Mouse (Mus musculus) adrenal gland, postnatal 10 days (tissue): Measurements from ENCODE around the gene Ptgis. TPM values are rescaled to one million over a fixed set of nuclear protein-coding genes. Genes with fewer than 3 reads are reported as not detected.
A peak's percentile ranks its signal among the peaks of the same experiment; 100 is the strongest.

Source experiments
- DNase-seq: peaks from one replicate; pipeline ENCODE4 v3.0.0; 2021; ENCODE audit warnings: mixed read lengths
- total RNA-seq, 2 experiments: library from RNA; stranded (reverse); gene quantifications; 2 replicates each; pipeline ENCODE4 v1.2.3; 2021

The Ptgis gene
- total RNA-seq, 2 experiments from 2014 or later = 18.7 to 23.3 TPM

DNA sequence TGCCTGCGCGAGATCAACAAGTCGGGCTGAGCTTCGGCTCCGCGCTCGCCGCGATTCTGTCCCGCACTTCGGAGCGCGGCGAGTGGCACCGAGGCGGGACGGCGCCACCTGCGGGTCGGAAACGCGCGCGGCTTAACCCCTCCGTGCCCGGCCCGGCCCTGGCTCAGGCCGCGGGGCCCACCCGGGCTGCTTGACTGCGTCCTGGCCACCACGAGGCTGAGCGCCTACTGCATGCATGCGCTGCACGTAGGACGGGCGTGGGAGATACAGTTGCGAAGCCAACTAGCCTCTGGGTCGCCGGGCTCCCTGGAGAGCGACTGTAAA lies 50.4 kb downstream of the Ptgis start, which contains the start of gene Kcnb1:
Gene Kcnb1 (minus strand): TSS at position 80 of the 324 bp plus-strand sequence.
- peak; percentile 89 for DNase-seq

DNA sequence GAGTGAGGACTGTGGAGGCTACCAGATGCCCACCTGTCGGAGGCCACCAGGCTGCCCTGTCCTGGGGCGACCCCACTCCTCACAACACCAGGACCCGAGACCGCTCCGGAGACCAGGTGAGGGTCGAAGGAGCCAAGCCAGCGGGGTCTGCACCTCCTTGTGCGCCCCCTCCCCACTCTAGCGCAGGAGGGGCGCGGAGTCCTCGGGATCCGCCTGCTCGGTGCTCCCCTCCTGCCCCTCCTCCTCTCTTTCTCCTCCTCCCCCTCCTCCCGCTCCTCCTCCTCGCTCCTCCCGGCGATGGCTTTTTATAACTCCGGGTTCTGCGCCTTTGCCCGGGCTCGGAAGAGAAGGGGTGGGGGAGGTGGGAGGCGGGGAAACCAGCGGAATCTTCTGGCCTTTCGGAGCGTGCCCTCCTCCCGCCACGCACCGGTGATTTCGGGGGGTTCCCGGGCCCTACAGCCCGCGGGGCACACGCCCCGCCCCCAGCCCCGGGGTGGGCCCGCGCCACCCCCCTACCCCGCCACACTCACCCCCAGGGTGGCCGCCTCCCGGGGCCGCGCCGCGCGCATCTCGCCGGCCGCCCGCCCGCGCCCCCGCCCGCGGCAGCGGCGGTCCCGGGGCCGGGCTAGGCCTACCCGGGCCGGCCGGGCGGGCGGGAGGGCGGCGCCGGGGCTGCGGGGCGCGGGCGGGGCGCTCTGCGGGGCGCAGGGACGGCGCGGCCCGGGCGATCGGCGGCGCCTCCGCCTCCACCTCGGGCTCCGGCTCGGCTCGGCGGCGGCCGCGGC lies 50.9 kb downstream of the Ptgis start:
- peak; percentile 52 for DNase-seq

DNA sequence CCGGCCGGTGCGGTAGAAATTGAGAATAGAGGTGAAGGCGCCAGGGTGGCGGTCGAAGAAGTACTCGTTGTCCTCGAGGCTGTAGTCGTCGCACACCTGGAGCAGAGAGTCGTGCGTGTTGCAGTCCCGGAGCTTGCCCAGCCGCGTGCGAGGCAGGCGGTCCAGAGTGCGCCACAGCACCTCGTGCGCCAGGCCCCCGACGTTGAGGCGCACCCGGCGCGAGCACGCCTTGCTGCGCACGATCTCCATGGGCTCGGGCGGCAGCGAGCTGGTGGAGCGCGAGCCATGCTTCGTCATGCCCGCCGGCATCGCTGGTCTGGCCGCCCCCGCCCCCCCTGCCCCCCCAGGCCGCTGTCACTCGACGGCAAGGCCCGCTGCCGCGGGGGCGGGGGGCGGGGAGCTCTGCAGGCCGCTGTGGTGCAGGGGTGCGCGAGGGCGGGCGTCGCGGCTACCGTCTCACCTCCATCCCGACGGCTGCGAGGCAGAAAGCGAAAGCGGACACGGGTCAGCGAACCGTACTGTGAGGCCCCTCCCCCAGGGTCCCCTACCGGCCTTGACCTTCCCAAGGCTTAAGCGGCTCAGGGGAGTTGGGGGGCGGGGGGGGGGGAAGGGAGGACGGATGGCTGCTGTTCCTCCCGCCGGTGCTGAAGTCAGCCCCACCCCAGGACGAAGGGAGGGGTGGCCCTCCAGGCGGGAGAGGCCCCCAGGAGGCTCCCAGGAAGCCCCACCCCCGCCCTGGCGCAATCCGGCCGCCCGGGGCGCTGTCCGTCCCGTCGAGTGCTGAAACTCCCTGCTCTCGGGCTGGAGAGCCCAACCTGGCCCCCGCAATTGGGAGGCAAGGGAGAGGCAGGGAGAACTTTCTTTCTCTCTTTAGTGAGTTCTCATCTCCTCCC lies 51.8 kb downstream of the Ptgis start:
- DNase-seq = peak; percentile 96

DNA sequence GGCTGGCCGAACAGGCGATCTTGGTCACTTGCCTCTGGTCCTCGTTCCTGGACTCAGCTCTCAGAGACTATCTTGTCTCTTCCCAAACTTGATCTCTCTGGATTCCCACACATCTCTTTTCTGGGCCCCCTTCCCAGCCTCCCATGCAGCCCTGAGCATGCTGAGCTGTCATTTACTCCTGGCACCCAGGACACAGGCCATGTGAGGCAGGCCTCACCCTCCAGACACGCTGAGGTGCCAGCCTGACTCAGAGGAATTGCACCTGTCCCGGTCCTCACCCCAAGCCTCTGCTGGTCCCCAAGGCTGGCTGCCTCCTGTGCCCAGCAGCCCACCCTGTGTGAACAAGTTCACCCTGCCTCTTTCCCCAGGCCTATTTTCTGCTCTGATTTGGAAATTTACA lies 53.3 kb downstream of the Ptgis start:
- no peak for DNase-seq

DNA sequence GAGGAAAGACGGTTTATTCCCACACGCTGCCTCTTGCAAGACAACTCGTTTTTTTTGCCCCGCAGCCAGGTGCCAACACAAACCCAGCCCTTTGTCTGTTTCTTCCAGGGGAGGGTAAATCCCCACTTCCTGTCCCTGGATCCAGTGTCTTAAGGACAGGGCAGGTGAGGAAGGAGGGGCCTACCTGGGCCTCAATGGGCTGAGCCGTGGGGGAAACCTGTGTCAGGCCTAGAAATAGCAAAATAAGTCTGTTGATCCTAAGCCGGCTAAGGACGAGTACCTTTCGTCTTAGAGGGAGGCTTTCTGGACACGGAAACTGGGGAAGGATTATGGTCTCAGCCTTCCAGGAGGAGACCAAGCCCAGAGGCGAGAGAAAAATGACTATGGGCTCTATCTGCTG lies 53.9 kb downstream of the Ptgis start:
- DNase-seq = no peak

DNA sequence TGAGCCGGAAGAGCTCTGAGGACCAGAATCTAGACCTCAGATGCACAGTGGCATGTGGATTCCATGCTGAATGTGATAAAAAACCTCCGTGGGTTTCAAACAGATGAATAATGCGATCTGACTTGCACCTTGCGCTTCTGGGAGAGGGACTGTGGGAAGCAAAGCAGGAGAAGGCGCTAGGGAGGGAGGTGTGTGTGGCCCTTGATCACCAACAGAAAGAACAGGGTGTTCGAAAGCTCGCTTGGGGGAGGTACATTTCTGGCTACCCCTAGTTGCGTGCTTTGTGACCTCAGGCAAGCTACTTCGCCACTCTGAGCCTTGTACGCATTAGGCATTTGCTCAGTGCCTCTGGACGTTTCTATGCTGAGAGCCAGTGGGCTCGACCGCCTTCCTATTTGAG lies 54.4 kb downstream of the Ptgis start:
- DNase-seq = no peak

DNA sequence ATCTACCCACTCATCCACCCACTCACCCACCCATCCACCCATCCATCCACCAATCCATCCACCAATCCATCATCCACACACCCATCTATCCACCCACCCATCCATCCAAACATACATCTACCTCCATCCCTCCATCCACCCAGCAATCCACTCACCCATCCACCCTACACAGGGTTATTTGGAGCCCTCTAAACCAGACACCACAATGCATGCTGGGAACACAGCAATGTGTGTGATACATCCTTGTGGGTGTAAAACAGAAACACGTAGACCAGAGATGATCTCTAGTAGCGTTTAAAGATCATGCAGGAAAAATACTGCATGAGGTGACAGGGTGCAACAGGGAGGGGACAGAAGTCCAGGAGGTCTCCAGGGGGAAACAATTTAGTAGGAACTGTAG lies 55.0 kb downstream of the Ptgis start:
- no peak for DNase-seq

DNA sequence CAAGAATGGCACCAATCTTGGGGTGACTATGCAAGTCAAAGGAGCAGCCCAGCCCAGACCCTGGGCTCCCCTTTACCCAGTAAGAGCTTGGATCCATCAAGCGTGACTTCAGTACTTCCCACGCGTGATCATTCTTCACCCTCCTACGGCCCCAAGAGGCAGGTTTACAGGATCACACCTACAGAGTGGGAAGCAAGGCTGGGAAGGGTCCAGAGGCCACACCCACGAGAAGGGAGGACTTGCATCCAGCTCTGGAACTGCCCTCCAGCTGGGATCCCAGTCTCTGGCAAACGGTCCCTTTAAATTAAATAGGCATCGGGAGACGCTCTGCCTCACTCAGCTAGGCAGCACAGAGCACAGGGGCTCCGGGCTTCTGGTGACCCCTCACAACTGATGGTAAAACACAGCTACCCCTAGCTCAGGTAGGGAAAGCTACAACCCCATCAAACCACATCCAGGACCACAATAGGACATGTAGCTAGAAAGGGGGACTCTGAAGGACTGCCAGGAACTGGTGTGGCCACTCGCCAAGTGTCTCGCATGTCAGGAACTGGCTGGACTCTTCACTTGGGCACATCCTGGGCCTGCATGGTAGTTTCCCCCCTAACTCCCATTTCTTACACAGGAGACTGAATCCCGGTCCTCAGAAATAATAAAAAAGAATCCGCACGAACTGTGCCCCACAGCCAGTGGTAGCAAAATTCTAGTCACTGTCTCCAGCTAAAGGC lies 58.6 kb downstream of the Ptgis start:
- no peak for DNase-seq

DNA sequence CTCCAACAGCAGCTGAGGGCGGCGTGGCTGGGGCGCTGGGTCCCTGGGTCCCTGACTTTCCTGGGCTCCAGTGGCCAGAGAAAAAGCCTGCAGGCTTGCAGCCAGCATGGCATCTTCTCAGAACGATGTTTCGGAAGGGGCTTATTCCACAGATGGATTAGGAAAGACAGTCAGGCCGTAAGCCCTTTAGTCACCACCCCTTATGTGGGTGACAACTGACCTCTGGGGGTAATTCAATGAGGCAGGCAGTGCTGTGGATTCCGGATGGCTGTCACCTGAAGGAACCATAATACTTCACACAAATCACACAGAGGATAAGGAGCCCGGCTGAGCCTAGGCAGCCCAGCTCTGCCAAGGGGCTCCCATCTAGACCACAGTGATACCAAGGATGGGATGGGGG lies 59.3 kb downstream of the Ptgis start:
- DNase-seq = no peak

DNA sequence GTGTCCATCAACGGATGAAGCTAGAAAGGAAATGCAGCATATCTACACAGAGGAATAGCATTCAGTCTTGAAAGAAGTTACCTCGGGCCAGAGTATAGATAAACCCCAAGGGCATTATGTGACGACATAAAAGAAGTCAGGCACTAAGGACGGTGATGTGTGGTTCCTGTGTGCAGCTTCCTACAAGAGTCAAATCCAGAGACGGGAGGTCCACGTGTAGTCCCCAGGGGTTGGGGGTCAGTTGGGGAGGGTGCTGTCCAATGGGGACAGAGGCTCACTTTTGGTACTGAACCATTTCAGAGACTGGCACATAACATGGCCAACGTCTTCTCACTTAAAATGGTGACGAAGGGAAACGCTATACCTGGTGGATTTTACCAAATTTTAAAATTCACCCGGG lies 61.1 kb downstream of the Ptgis start:
- no peak for DNase-seq

DNA sequence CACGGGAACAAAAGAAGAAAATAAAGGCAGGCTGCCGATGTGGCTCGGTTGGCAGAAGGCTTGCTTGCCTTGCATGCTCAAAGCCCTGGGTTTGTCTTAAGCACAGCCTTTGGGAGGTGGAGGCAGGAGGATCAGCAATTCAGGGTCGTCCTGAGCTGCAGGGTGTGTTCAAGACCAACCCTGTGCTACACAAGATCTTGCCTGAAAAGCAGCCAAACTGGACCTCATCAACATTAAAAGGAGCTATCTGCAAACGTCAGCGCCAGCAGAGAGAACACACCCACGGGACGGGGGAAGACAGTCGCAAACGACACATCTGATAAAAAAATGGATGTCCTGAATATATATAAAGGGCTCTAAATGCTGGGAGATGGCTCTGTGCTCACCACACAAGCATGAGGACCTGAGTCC lies 63.2 kb downstream of the Ptgis start:
- DNase-seq = no peak

DNA sequence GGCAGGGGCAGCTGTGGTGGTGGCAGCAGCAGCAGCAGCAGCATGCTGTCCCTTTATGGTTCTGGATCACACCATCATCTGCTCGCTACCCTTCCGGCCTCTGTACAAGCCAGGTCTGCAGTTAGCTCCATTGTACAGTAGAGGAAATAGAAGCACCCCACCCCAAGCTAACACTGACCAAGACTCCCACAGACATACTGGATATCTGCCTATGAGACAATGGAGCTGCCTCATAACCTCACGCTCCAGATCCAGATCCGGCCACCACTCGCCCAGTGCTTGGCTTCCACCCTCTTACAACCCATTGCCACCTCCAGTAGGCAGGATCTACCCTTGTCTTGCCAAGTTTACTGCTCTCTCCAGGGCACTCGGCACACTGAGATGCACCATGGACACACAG lies 65.1 kb downstream of the Ptgis start:
- no peak for DNase-seq

DNA sequence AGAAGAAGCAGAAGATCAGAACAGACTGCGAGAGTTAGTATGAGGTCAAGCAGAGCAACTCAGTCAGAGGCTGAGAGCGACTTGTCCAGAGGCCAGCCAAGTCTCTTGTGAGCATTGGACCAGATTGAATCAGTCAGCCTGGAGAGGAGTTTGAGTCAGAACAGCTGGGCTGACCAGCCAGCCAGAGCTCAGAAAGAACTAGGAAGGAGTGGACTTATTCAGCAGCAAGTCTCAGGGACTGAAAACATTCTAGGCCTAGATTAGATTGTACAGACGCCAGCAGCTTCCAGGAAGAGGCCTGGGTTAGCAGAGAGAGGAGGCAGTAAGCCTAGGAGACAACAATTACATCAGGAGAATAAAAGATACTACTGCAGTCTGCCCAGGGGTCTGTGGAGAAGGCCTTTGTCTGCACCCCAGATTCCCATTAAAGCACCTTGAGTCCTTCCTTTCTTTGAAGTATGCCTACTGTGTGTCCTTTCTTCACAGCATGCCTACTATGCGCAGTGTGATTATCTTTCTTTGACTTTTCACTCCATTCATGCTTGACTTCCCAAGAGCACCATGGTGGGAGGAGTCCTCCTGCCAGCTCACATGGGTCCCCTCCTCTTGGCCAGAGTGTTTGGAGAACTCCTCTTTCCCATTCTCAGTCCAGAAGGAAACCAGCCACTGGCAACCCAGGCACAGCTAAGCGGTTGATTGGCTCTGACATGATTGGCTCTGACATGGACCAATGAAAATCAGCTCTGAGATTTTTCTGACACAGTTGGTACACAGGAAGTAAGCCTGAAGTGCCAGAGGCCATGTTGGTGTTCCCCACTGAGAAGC lies 67.1 kb downstream of the Ptgis start:
- peak; percentile 32 for DNase-seq

DNA sequence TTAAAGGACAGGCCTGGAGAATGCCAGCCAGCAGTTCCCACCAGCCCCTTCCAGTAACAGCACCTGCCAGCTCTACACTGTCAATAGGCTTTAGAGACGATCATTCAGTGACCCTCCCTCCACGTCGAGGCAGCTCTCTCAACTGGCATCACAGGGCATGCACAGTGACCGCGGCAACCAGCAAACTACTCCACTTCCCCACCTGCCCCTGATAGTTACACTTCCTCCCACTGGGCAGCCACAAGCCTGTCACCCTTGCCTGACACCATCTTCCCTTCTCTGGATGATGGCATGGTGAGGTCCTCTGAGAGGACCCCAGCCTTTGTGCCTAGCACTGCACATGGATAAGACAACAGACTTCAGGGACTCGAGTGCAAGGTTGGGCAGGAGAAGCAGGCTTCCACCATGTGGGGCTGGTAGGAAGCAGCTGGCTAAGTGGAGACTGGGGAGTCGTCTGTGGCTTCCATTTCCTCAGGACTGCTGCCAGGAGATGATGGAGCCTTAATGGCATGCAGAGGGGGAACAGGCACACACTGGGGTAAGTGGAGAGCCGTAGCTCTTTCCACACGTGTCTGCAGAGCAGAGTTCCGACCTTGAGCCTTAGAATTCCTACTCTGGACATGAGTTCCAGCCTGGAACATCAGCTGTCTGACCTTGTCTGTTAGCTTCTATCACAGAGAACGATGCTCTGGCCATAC lies 72.7 kb downstream of the Ptgis start:
- DNase-seq = peak; percentile 23

DNA sequence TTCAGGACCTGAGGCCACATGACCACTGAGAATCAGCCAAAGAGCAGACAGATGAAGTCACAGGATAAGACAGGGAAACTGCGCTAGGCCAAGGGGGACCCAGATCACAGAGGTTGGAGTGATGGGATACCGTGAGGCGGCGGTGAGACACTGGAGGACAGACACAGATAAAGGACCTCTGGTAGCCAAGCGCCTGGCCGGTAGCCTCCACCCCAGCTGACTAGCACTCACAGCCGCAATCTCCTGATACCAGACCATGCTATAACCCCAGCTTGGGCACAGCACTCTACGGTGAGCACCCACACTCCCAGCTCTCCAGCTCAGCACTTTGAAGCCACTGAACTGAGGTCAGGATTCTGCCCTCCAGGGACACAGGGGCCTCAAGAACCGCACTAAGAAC lies 76.8 kb downstream of the Ptgis start:
- no peak for DNase-seq

DNA sequence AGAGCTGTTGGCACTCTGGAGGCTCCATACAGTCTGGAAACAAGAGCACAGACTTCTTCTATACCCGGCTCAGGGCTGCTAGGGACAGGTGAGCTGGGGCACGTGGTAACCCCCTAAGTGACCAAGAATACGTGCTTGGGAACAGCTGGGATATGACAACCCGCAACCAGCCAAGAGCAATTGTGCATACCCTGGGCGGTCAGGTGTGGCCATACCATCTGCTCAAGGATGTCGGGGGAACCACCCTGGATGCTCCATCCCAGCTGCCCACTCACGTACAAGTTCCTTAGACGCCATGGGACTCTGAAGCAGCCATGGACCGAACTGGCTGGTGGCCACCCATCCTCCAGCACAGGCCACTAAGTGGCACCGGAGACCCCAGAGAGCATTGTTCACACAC lies 77.3 kb downstream of the Ptgis start:
- DNase-seq = no peak

DNA sequence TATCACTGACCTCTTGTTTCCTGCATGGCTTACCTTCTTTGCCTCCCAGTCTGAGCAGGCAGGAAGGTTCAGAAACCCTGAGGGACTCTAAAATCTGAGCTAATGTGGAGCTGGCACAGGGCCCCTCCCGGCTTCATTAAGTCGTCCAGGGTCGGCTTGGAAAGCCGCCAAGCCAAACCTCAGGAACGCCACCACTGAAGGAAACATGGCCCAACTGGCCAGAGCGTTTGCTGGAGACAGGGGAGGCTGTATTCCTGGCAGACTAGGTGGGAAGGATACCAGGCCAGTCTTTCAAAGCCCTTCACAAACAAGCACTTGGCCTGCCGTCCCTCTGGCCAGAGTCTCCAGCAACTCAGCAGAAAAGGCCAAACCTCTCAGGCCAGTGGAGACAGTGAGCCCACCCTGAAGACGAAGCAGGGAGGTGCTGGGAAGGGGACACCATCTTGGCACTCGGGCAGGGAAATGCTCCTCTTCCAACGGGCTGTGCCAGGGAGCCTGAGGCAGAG lies 77.8 kb downstream of the Ptgis start:
- DNase-seq = peak; percentile 72

DNA sequence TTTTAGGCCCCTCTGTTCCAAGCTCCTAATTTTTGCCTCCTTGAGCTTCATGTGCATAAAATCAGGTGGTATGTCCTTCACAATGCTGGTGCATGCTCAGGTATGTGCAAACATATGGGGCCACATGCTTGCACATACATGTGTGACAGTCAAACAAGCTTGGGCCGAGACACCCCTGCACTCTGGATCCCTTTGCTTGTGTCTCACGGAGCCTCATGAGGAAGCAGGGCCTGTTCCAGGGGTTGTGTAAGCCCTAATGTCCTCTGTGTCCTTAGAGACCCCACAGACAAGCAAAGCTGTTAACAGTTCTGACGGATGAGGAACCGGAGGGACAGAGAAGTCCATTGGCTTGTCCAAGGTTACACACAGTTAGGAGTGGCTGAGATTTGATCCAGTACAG lies 80.7 kb downstream of the Ptgis start:
- no peak for DNase-seq

DNA sequence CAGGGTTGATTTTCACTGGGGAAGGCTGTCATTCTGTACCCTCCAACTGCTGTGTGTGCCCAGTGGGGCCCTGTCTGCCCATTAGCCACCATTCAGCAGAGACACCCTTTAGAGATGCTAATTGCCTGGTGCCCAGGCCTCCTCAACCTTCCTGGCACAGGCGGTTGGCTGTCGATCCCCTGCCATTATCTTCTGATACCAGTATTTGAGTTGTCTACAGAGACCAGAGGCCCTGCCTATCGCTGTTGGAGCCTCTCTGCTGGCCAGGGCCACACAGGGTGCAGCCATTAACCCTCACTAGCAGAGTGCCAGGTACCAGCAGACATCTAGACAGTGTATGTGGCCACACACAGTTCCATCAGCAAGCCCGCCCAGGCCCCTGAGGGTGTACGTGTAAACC lies 81.6 kb downstream of the Ptgis start:
- DNase-seq = no peak

DNA sequence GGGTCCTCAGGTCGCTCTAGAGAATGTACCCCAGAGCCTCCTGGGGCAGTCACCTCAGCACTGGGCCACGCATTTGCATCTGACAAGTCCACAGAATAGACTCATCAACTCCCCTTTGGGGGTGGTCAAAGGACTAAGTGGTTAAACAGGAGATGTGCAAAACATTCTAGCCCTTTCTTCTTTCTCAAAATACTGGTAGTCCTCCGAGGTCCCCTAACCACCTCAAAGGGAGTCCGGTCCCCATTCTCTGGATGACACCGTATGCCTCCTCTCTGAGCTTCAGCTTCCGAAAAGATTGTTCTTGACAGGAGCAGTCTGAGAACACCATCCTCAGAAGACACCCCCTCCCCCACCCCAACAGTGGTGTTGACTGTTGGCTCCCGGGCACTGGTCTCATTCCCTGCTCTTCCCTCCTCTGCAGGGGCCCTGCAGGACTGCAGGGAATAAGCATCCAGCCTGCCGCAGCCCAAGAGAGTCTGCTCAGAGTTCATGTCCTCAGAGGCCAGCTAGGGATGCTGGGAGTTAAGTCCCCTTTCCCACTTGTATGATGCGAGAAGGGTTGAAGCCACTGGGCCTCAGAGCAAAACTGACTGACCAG lies 84.2 kb downstream of the Ptgis start:
- no peak for DNase-seq

DNA sequence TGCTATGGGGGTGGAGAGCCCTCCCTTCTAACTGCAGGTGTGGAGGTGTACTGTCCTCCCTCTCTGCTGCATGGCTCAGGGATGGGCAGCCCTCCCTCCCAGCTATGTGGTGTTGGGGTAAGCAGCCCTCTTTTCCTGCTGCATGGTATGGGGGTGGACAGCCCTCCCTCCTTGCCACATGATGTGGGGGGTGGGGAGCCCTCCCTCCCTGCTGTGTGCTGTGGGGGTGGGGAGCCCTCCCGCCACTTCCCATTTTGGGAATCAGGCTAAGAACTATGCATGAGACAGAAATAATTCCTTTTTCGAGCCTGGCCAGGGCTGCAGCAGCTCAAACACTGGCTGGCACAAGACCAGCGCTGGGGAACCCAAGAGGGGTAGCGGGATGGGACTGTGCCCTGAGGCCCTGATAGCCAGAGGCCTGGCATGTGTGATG lies 84.8 kb downstream of the Ptgis start:
- no peak for DNase-seq
